Mouse (Mus musculus) spleen, adult 2 months (tissue): ENCODE data around the gene Mmadhc.

Experiments used
- CTCF ChIP-seq: fragments of 200-500 bp; IDR thresholded peaks from 2 replicates; pipeline ENCODE4 v1.5.1; 2011; ENCODE audit warnings: mild to moderate bottlenecking, inconsistent platforms; ENCODE audit not compliant: insufficient read depth, insufficient read length, insufficient replicate concordance; ENCODE audit errors: extremely low read depth
- POLR2A ChIP-seq: fragments of 200-500 bp; IDR thresholded peaks from 2 replicates; pipeline ENCODE4 v1.6.1; 2011; ENCODE audit warnings: low read depth, low read length, inconsistent platforms

DNA sequence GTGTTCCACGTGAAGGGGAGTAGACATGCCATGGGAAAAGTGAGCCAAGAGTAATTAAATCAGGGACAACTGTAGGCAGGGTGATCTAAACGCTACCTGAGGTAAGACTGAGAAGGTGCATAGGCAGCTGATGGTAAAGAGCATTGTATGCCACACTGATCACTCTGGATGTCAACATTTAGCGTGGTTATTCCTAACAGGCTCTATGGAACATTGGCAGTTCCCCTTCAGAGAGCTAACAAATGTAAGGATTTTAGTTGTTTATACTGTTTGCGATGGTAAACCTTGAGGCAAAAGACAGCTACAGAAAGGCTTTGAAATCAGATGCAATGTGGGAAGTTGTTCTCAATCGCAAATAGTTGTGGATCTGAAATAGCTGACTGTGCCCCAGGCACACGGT lies 32.5 kb downstream of the Mmadhc start:
- no peak for TF ChIP-seq CTCF
- no peak for TF ChIP-seq POLR2A
